Mouse (Mus musculus): ENCODE results near the gene Tubg2. TPM values are rescaled to one million over a fixed set of nuclear protein-coding genes. Genes with fewer than 3 reads are reported as not detected.

Gene Tubg2
- polyA plus RNA-seq, 1 experiment from 2014 or later = 4.3 TPM

DNA sequence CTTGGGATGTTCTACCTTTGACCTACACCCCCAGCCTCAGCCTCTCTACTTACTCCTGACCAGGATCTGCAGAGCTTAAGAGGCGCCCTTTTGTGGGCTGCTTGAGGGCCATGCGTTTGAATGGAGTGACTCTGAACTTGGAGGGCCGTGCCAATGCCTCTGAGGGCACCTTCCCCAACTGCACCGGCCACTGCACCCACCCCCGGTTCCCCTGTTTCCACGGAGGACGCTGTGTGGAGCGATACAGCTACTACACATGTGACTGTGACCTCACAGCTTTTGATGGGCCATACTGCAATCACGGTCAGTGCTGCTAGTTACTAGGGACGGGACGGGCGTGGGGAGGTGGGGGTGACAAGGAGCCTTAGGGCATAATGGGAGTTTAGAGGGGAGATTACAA is 29.3 kb downstream of the Tubg2 start:
- H3K9ac ChIP-seq (ENCODE audit: low read depth, low read length) = no peak overlapping the region
- no peak overlapping the region for H3K27ac ChIP-seq (ENCODE audit: low read depth, low read length)
- 0 out of 2 replicates have a peak, but pooled peaks cover 5% of the 10 kb centered on the region for H3K27me3 ChIP-seq (ENCODE audit: control insufficient read depth, insufficient read depth, low read length)
- peaks cover 10% of the 10 kb centered on the region for H3K4me1 ChIP-seq (ENCODE audit: control insufficient read depth, insufficient read depth, low read length)
- no peak overlapping the region for H3K4me3 ChIP-seq (ENCODE audit: low read depth, low read length)
- 85% methylated on average over 12 of the region's 12 CpGs for WGBS (ENCODE audit: insufficient replicate concordance)
- H3K36me3 ChIP-seq (ENCODE audit: control insufficient read depth, insufficient read depth, low read length) = no peaks in the 10 kb centered on the region
- no peaks in the 10 kb centered on the region for H3K9me3 ChIP-seq (replicated peaks; ENCODE audit: control insufficient read depth, low read length)
- ATAC-seq (replicated peaks; ENCODE audit: insufficient number of reproducible peaks, low FRiP score, low TSS enrichment) = no peak
- H3K4me2 ChIP-seq = no peak overlapping the region

DNA sequence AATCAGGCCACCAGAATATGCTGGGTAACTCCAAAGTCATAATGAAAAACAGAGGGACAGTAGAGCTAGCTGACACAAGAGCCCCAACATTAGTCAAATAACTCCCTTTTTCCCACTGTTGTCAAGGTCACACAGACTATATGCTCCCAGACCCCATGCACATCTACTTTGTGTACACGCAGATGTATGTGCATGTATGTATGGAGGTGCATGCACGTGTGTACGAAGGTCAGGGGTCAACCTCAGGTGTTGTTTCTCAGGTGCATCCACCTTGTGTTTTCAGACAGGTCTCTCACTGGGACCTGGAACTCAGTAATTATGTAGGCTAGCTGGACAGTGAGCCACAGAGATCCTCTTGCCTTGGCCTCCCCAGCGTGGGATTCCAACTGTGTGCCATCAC is 29.7 kb downstream of the Tubg2 start:
- no peak overlapping the region for H3K4me3 ChIP-seq (ENCODE audit: low read depth, low read length)
- no peak for ATAC-seq (replicated peaks; ENCODE audit: insufficient number of reproducible peaks, low FRiP score, low TSS enrichment)
- H3K27ac ChIP-seq (ENCODE audit: low read depth, low read length) = no peak overlapping the region
- H3K9me3 ChIP-seq (replicated peaks; ENCODE audit: control insufficient read depth, low read length) = no peaks in the 10 kb centered on the region
- 0 out of 2 replicates have a peak, but pooled peaks cover 5% of the 10 kb centered on the region for H3K27me3 ChIP-seq (ENCODE audit: control insufficient read depth, insufficient read depth, low read length)
- H3K4me1 ChIP-seq (ENCODE audit: control insufficient read depth, insufficient read depth, low read length) = peaks cover 14% of the 10 kb centered on the region
- H3K9ac ChIP-seq (ENCODE audit: low read depth, low read length) = no peak overlapping the region
- no peaks in the 10 kb centered on the region for H3K36me3 ChIP-seq (ENCODE audit: control insufficient read depth, insufficient read depth, low read length)
- no peak overlapping the region for H3K4me2 ChIP-seq
- 89% methylated on average over 4 of the region's 4 CpGs for WGBS (ENCODE audit: insufficient replicate concordance)

DNA sequence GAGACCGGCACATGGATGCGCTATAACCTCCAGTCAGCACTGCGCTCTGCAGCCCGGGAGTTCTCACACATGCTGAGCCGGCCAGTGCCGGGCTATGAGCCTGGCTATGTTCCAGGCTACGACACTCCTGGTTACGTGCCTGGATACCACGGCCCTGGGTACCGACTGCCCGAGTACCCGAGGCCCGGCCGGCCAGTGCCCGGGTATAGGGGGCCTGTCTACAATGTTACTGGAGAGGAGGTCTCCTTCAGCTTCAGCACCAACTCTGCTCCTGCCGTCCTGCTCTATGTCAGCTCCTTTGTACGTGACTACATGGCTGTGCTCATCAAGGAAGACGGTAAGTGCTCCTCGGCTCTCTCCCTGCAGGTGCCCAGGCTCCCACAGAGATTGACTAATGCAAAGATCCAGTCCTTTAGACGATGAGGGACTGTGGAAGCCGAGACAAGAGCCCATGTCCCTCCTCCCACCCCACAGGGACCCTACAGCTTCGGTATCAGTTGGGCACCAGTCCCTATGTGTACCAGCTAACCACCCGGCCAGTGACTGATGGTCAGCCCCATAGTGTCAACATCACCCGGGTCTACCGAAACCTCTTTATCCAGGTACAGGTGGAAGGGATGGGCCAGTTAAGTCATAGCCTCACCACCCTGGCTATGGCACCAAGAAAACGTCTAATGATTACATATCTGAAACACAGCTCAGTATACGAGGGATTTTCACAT is 31.0 kb downstream of the Tubg2 start:
- Histone ChIP-seq H3K27ac (ENCODE audit: low read depth, low read length) (no peak overlapping the region), H3K9ac (ENCODE audit: low read depth, low read length) (no peak overlapping the region), H3K4me1 (ENCODE audit: control insufficient read depth, insufficient read depth, low read length) (peaks cover 25% of the 10 kb centered on the region), H3K9me3 (replicated peaks; ENCODE audit: control insufficient read depth, low read length) (no peaks in the 10 kb centered on the region), H3K36me3 (ENCODE audit: control insufficient read depth, insufficient read depth, low read length) (no peaks in the 10 kb centered on the region), H3K4me2 (no peak overlapping the region), H3K27me3 (ENCODE audit: control insufficient read depth, insufficient read depth, low read length) (0 out of 2 replicates have a peak, but pooled peaks cover 5% of the 10 kb centered on the region), H3K4me3 (ENCODE audit: low read depth, low read length) (no peak overlapping the region)
- ATAC-seq (replicated peaks; ENCODE audit: insufficient number of reproducible peaks, low FRiP score, low TSS enrichment) = no peak
- WGBS (ENCODE audit: insufficient replicate concordance) = 85% methylated on average over 27 of the region's 27 CpGs

DNA sequence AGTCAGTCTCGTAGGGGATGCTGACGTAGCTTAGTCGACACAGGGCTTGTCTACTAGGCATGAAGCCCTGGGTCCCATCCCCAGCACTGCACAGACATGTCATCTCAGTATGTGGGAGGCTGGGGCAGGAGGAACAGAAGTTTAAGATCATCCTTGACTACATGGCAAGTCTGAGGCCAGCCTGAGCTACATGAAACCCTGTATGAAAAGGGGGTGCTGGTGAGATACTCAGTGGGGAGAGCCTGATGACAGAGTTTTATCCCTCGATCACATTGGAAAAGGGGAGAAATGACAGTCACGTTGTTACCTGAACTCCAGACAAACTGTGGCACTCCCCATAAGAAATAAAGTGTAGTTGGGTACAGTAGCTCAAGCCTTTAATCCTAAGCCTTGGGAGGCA is 31.8 kb downstream of the Tubg2 start:
- no peak overlapping the region for H3K4me3 ChIP-seq (ENCODE audit: low read depth, low read length)
- no peak for ATAC-seq (replicated peaks; ENCODE audit: insufficient number of reproducible peaks, low FRiP score, low TSS enrichment)
- H3K4me1 ChIP-seq (ENCODE audit: control insufficient read depth, insufficient read depth, low read length) = peaks cover 25% of the 10 kb centered on the region
- no peaks in the 10 kb centered on the region for H3K36me3 ChIP-seq (ENCODE audit: control insufficient read depth, insufficient read depth, low read length)
- WGBS (ENCODE audit: insufficient replicate concordance) = 85% methylated on average over 5 of the region's 5 CpGs
- no peak overlapping the region for H3K9ac ChIP-seq (ENCODE audit: low read depth, low read length)
- no peak overlapping the region for H3K27ac ChIP-seq (ENCODE audit: low read depth, low read length)
- H3K9me3 ChIP-seq (replicated peaks; ENCODE audit: control insufficient read depth, low read length) = no peaks in the 10 kb centered on the region
- H3K4me2 ChIP-seq = no peak overlapping the region
- 0 out of 2 replicates have a peak, but pooled peaks cover 5% of the 10 kb centered on the region for H3K27me3 ChIP-seq (ENCODE audit: control insufficient read depth, insufficient read depth, low read length)

GRCm38 (mm10) chr11:101188166-101188805 is 32.6 kb downstream of the Tubg2 start:
- Histone ChIP-seq H3K9me3 (replicated peaks; ENCODE audit: control insufficient read depth, low read length) (no peaks in the 10 kb centered on the region), H3K27ac (ENCODE audit: low read depth, low read length) (no peak overlapping the region), H3K4me3 (ENCODE audit: low read depth, low read length) (no peak overlapping the region), H3K4me2 (no peak overlapping the region), H3K4me1 (ENCODE audit: control insufficient read depth, insufficient read depth, low read length) (peaks cover 25% of the 10 kb centered on the region), H3K36me3 (ENCODE audit: control insufficient read depth, insufficient read depth, low read length) (0 out of 2 replicates have a peak, but pooled peaks cover 2% of the 10 kb centered on the region), H3K9ac (ENCODE audit: low read depth, low read length) (no peak overlapping the region), H3K27me3 (ENCODE audit: control insufficient read depth, insufficient read depth, low read length) (0 out of 2 replicates have a peak, but pooled peaks cover 5% of the 10 kb centered on the region)
- WGBS (ENCODE audit: insufficient replicate concordance) = 80% methylated on average over 11 of the region's 11 CpGs
- ATAC-seq (replicated peaks; ENCODE audit: insufficient number of reproducible peaks, low FRiP score, low TSS enrichment) = no peak

- Histone ChIP-seq H3K9ac (ENCODE audit: low read depth, low read length) (peak overlapping the region; percentile 39), H3K4me3 (ENCODE audit: low read depth, low read length) (no peak overlapping the region), H3K27me3 (ENCODE audit: control insufficient read depth, insufficient read depth, low read length) (0 out of 2 replicates have a peak, but pooled peaks cover 2% of the 10 kb centered on the region), H3K27ac (ENCODE audit: low read depth, low read length) (peak overlapping the region; percentile 77), H3K9me3 (replicated peaks; ENCODE audit: control insufficient read depth, low read length) (no peaks in the 10 kb centered on the region), H3K4me1 (ENCODE audit: control insufficient read depth, insufficient read depth, low read length) (peaks cover 31% of the 10 kb centered on the region), H3K4me2 (peak overlapping the region; percentile 33), H3K36me3 (ENCODE audit: control insufficient read depth, insufficient read depth, low read length) (0 out of 2 replicates have a peak, but pooled peaks cover 2% of the 10 kb centered on the region)
- peak; percentile 81 for ATAC-seq (replicated peaks; ENCODE audit: insufficient number of reproducible peaks, low FRiP score, low TSS enrichment)
- WGBS (ENCODE audit: insufficient replicate concordance) = 7% methylated on average over 6 of the region's 6 CpGs
These were observed 33.9 kb downstream of the Tubg2 start for GRCm38 (mm10) chr11:101189495-101190180.

- Histone ChIP-seq H3K36me3 (ENCODE audit: control insufficient read depth, insufficient read depth, low read length) (peaks cover 2% of the 10 kb centered on the region; the same call in 1 of the 2 replicates), H3K4me2 (peak overlapping the region; percentile 33), H3K27me3 (ENCODE audit: control insufficient read depth, insufficient read depth, low read length) (0 out of 2 replicates have a peak, but pooled peaks cover 2% of the 10 kb centered on the region), H3K4me3 (ENCODE audit: low read depth, low read length) (no peak overlapping the region), H3K4me1 (ENCODE audit: control insufficient read depth, insufficient read depth, low read length) (peaks cover 31% of the 10 kb centered on the region), H3K27ac (ENCODE audit: low read depth, low read length) (peak overlapping the region; percentile 77), H3K9me3 (replicated peaks; ENCODE audit: control insufficient read depth, low read length) (no peaks in the 10 kb centered on the region), H3K9ac (ENCODE audit: low read depth, low read length) (peak overlapping the region; percentile 39; the same call in 1 of the 2 replicates)
- ATAC-seq (replicated peaks; ENCODE audit: insufficient number of reproducible peaks, low FRiP score, low TSS enrichment) = no peak; the same call in 1 of the 2 replicates
- WGBS (ENCODE audit: insufficient replicate concordance) = 48% methylated on average over 8 of the region's 8 CpGs
These were observed 34.6 kb downstream of the Tubg2 start for GRCm38 (mm10) chr11:101190181-101190912.

Measured in heart, embryonic 11.5 days (tissue).